In genomic region chr12:33066355-33066754, GRCm38 (mm10) we compare ENCODE assay signal across 17 mouse cellular contexts. TPM values are rescaled to one million over a fixed set of nuclear protein-coding genes. Genes with fewer than 3 reads are reported as not detected.
DNase-seq lines count a peak whose midpoint lies in the region; ATAC-seq and TF ChIP-seq lines count a peak whose summit lies in the region.
"Had no signal": no experiment of that assay in that cellular context is flagged by ENCODE, and none has a peak within 500 bp of the region (broad histone marks: within the 10 kb centered on the region; RNA-seq: fewer than 3 reads in every experiment).

No protein-coding gene starts in this region.

- no peaks in the 10 kb centered on the region for H3K9me3 ChIP-seq in forebrain, postnatal 0 days (ENCODE audit: low read length)
- H3K9me3 ChIP-seq in forebrain, embryonic 14.5 days (replicated peaks; ENCODE audit: control insufficient read depth, low read length): no peaks in the 10 kb centered on the region
- no peaks in the 10 kb centered on the region for H3K9me3 ChIP-seq in liver, embryonic 11.5 days (ENCODE audit: control insufficient read depth, low read length)
- H3K9me3 ChIP-seq: heart, embryonic 10.5 days; midbrain, embryonic 12.5 days had no signal

- 59% methylated on average over 4 of the region's 4 CpGs for WGBS in forebrain, postnatal 0 days
- 65% methylated on average over 4 of the region's 4 CpGs for WGBS in forebrain, embryonic 14.5 days
- 73% methylated on average over 4 of the region's 4 CpGs for WGBS in liver, adult 2 months
- 63% methylated on average over 4 of the region's 4 CpGs for WGBS in liver, embryonic 11.5 days

- TF ChIP-seq CTCF in forebrain, postnatal 0 days (IDR thresholded peaks at IDR 0.05; ENCODE audit: low read depth): peak; percentile 43
- TF ChIP-seq CTCF in liver, adult 2 months (IDR thresholded peaks at IDR 0.05; ENCODE audit: low read depth, low read length): peak; percentile 40

- H3K4me3 ChIP-seq in forebrain, postnatal 0 days (ENCODE audit: low read depth, low read length): no peak overlapping the region
- H3K4me3 ChIP-seq in forebrain, embryonic 14.5 days (ENCODE audit: low read depth, low read length): no peak overlapping the region
- no peak overlapping the region for H3K4me3 ChIP-seq in liver, adult 2 months (ENCODE audit: insufficient read depth, low read depth, low read length)
- no peak overlapping the region for H3K4me3 ChIP-seq in liver, embryonic 11.5 days (ENCODE audit: low read depth, low read length)
- H3K4me3 ChIP-seq: heart, embryonic 10.5 days; hindbrain, embryonic 10.5 days; midbrain, embryonic 12.5 days; neural tube, embryonic 13.5 days had no signal

- no peak for TF ChIP-seq POLR2A in liver, adult 2 months (IDR thresholded peaks at IDR 0.05; ENCODE audit: extremely low read depth, insufficient read depth, low read length)

- H3K4me1 ChIP-seq in forebrain, postnatal 0 days (ENCODE audit: insufficient read depth): peaks cover 6% of the 10 kb centered on the region; the same call in 1 of the 2 replicates
- peaks cover 7% of the 10 kb centered on the region for H3K4me1 ChIP-seq in forebrain, embryonic 14.5 days (ENCODE audit: control insufficient read depth, insufficient read depth, low read length)
- H3K4me1 ChIP-seq in liver, adult 2 months (ENCODE audit: control insufficient read depth, insufficient read depth, low read length): no peaks in the 10 kb centered on the region
- no peaks in the 10 kb centered on the region for H3K4me1 ChIP-seq in liver, embryonic 11.5 days (replicated peaks; ENCODE audit: control insufficient read depth, insufficient read depth, low read length)

- no peaks in the 10 kb centered on the region for H3K27me3 ChIP-seq in forebrain, postnatal 0 days (ENCODE audit: insufficient read depth, low read length)
- H3K27me3 ChIP-seq in forebrain, embryonic 14.5 days (replicated peaks; ENCODE audit: control insufficient read depth, insufficient read depth, low read length): no peaks in the 10 kb centered on the region
- H3K27me3 ChIP-seq in liver, adult 2 months (ENCODE audit: control insufficient read depth, insufficient read depth, low read length): no peaks in the 10 kb centered on the region
- H3K27me3 ChIP-seq in liver, embryonic 11.5 days (replicated peaks; ENCODE audit: control insufficient read depth, insufficient read depth, low read length): no peaks in the 10 kb centered on the region
- H3K27me3 ChIP-seq: midbrain, embryonic 12.5 days; neural tube, embryonic 13.5 days had no signal

- no peak for ATAC-seq in forebrain, postnatal 0 days
- ATAC-seq in forebrain, embryonic 14.5 days: no peak
- ATAC-seq in liver, embryonic 11.5 days (replicated peaks; ENCODE audit: low FRiP score): no peak
- no peak for ATAC-seq in megakaryocyte progenitor cell, adult 5-6 weeks (replicated peaks; ENCODE audit: poor library complexity)

- no peak overlapping the region for H3K27ac ChIP-seq in forebrain, postnatal 0 days (ENCODE audit: low read depth, low read length)
- H3K27ac ChIP-seq in forebrain, embryonic 14.5 days (ENCODE audit: low read depth, low read length): no peak overlapping the region
- H3K27ac ChIP-seq in liver, adult 2 months (replicated peaks; ENCODE audit: insufficient read depth, low read depth, low read length): no peak overlapping the region
- no peak overlapping the region for H3K27ac ChIP-seq in liver, embryonic 11.5 days (ENCODE audit: low read depth, low read length)
- H3K27ac ChIP-seq: heart, embryonic 10.5 days; hindbrain, embryonic 10.5 days; midbrain, embryonic 12.5 days; neural tube, embryonic 13.5 days had no signal

- no peak overlapping the region for H3K9ac ChIP-seq in forebrain, postnatal 0 days
- H3K9ac ChIP-seq in forebrain, embryonic 14.5 days (ENCODE audit: low read length): no peak overlapping the region
- no peak overlapping the region for H3K9ac ChIP-seq in liver, adult 2 months (ENCODE audit: low read depth, low read length)
- no peak overlapping the region for H3K9ac ChIP-seq in liver, embryonic 11.5 days (ENCODE audit: low read depth, low read length)
- H3K9ac ChIP-seq: midbrain, embryonic 12.5 days; neural tube, embryonic 13.5 days had no signal

- H3K36me3 ChIP-seq in forebrain, postnatal 0 days (ENCODE audit: insufficient read depth): no peaks in the 10 kb centered on the region
- no peaks in the 10 kb centered on the region for H3K36me3 ChIP-seq in forebrain, embryonic 14.5 days (ENCODE audit: control insufficient read depth, insufficient read depth, low read length)
- no peaks in the 10 kb centered on the region for H3K36me3 ChIP-seq in liver, adult 2 months (ENCODE audit: control insufficient read depth, insufficient read depth, low read length)
- no peaks in the 10 kb centered on the region for H3K36me3 ChIP-seq in liver, embryonic 11.5 days (ENCODE audit: control insufficient read depth, insufficient read depth, low read length)
- H3K36me3 ChIP-seq: heart, embryonic 10.5 days; hindbrain, embryonic 10.5 days; midbrain, embryonic 12.5 days; neural tube, embryonic 13.5 days had no signal

- no peak for DNase-seq in forebrain, postnatal 0 days
- DNase-seq in forebrain, embryonic 14.5 days (ENCODE audit: low spot score): no peak
- DNase-seq in liver, adult 2 months (ENCODE audit: extremely low read depth, low read depth, low spot score): no peak
- no peak for DNase-seq in liver, embryonic 11.5 days (ENCODE audit: low spot score)
- DNase-seq in 3T3-L1 (ENCODE audit: low read depth, low spot score): peak; percentile 13
- DNase-seq in adipocyte (ENCODE audit: low spot score): peak; percentile 41
- DNase-seq in ovary, postnatal 10 days (ENCODE audit: low spot score): no peak
- DNase-seq: adrenal gland, postnatal 10 days; embryo, embryonic 11 days; kidney, adult 8-10 months; layer of hippocampus, adult 9-11 months had no signal

- H3K79me2 ChIP-seq in liver, adult 2 months (ENCODE audit: control insufficient read depth, insufficient read depth, low read length): no peaks in the 10 kb centered on the region

- no peak overlapping the region for H3K4me2 ChIP-seq in forebrain, postnatal 0 days (ENCODE audit: low read depth)
- no peak overlapping the region for H3K4me2 ChIP-seq in forebrain, embryonic 14.5 days (ENCODE audit: low read length)
- H3K4me2 ChIP-seq in liver, embryonic 11.5 days: no peak overlapping the region
- H3K4me2 ChIP-seq: midbrain, embryonic 12.5 days; neural tube, embryonic 13.5 days had no signal

RNA-seq across cellular contexts. Expression of gene Cdhr3, which starts 26.3 kb away (rescaled TPM):
- 0.54 and 0.81 TPM in 2 replicates for total RNA-seq in forebrain, postnatal 0 days (2014; rRNA removed)
- polyA plus RNA-seq in forebrain, postnatal 0 days (2015; fragmentation: Nextera tagmentation; extraction: Ambion mirVana): 0.62 and 0.85 TPM in 2 replicates
- polyA plus RNA-seq in forebrain, embryonic 14.5 days (2014; fragmentation: Nextera tagmentation; extraction: Ambion mirVana): 0.08 and 0.16 TPM in 2 replicates
- not detected in 2 replicates for total RNA-seq in liver, adult 2 months (2014; rRNA removed)
- not detected in 2 replicates for polyA plus RNA-seq in liver, adult 2 months (2012; rRNA removed)
- not detected in 2 replicates for polyA plus RNA-seq in liver, embryonic 11.5 days (2014; fragmentation: Nextera tagmentation; extraction: Ambion mirVana)
- total RNA-seq in megakaryocyte progenitor cell, adult 5-6 weeks (2015): not detected in 2 replicates
- not detected in 2 replicates for total RNA-seq in megakaryocyte progenitor cell, adult 5-6 weeks (2017)
- polyA plus RNA-seq: liver, embryonic 16.5 days had no signal

Comparison
In these comparisons a context has a peak if more than half of its experiments do, and no peak if none do; other contexts are left out.
1. DNase-seq: peak in 3T3-L1 (single experiment) and adipocyte (single experiment); none in forebrain, postnatal 0 days (single experiment), forebrain, embryonic 14.5 days (single experiment), liver, adult 2 months (single experiment), liver, embryonic 11.5 days (single experiment) and ovary, postnatal 10 days (single experiment).